Mouse (Mus musculus): ENCODE results near the gene Ppif. TPM values are rescaled to one million over a fixed set of nuclear protein-coding genes. Genes with fewer than 3 reads are reported as not detected.

Ppif gene
- total RNA-seq, 4 experiments from 2014 or later, result 25.5 to 26.8 (median 26.5) TPM

DNA sequence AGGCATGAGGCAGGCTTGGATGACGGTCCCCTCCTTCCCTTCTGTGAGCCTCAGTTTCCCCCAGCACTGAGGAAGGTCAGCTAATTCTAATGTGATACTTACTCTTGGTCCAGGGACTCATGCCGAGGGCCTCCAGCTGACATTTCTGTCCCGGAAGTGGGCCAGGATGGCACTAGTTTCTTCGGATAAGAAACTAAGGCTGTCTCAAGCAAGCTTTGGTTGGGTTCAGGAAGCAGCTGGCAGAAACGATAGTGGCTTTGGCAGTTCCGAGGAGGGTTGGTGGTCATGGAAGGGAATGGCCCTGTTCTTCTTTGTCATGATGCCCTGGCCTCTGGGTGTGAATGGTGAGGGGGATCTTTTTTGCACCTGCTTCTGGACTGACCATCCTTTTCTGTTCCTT is 1.1 kb downstream of the Ppif start:
- no peak for DNase-seq (ENCODE audit: low spot score in 2 of 2)

DNA sequence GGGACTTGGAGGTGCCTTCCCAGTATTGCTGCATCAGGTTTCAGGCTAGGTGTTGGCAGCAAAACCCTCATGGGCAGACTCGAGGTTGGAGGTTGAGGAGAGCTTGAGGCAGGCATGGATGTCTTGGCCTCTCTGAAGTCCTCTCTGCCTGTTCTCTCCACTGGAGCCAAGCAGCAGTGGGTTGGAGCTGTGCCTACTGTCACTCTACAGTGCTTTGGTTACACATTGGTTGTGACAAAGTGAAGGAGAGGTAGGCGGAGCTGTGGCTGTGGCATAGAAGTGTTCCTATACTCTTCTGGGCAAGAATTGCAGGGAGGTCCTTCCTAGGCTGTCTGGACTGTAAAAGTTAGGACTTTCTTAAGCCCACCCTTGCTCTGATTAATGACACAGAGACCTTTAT is 2.4 kb downstream of the Ppif start:
- no peak for DNase-seq (ENCODE audit: low spot score in 2 of 2)

DNA sequence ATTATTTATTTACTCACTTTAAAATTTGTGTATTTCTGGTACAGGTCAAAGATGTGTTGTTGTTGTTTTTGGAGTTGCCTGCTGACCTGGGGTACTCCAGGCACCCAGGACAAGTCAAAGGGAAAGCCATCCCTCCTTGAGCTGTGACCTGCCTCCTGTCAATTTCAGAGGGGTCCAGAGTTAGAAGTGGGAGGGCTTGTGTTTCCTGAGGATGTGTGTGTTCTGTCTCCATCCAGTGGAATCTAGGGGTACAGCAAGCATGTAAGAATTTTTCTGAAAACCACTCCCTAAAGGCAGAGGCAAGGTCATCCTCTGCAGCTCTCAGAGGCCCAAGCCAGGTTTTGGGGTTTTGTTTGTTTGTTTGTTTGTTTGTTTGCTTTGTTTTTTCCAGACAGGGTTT is 8.0 kb downstream of the Ppif start:
- no peak for DNase-seq (ENCODE audit: low spot score in 2 of 2)

DNA sequence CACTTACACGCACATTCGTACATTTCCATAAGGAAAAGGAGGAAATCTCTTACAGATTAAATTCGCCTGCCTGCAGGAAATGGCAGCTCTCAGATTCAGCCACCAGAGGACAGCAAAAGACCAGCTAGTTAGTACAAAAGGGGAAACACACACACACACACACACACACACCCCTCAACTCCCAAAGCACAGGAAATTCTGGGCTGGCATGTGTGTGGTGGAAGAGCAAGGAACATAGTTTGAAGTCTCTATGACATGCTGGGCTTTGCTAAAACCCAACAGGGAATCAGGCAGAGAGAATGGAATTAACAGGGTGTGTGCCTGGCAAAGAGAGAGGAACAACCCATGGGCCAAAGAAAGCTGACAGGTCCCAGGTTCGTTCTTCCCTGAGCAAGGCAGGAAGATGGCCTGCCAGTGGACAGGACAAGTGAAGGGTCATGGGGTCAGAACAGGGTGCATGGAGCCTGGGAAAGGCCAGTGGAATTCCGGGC is 13.8 kb downstream of the Ppif start:
- no peak for DNase-seq (ENCODE audit: low spot score in 2 of 2)

DNA sequence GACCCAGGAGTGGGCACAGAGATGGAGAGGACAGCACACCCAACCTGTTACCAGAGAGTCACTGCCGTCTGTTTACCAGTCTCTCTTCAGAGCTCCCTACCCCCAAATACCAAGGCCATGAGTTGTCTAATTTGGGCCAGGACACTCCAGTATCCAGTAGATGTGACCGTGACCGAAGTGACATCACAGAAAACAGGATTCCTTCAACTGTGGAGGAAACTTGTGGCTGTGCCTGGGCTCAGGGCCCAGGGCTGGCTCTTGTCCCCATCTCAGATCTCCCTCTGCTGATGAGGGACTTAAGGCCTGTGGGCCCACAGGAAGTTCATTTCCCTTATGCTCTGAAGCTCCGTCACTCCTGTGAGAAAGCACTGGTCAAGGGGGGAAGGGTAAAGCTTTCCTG is 14.5 kb downstream of the Ppif start:
- no peak for DNase-seq (ENCODE audit: low spot score in 2 of 2)

DNA sequence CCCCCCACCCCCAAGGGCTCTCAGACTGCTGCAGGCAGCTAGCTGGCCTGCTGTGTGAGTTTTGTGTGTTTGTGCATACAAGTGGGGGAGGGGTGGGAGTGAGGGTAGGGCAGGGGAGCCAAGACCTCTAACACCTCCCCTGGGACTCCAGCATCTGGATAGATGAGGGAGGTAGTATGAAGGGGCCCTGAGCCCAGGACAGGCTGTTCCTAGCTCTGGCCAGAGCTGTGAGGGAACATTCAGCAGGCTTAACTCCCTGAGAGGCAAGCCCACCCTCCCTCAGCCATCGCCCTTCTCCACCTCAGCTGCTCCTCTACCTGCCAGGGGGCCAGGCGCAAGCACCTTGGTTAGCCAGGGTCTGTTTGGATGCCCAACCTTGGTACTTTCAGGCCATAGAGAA is 15.0 kb downstream of the Ppif start:
- no peak for DNase-seq (ENCODE audit: low spot score in 2 of 2)

DNA sequence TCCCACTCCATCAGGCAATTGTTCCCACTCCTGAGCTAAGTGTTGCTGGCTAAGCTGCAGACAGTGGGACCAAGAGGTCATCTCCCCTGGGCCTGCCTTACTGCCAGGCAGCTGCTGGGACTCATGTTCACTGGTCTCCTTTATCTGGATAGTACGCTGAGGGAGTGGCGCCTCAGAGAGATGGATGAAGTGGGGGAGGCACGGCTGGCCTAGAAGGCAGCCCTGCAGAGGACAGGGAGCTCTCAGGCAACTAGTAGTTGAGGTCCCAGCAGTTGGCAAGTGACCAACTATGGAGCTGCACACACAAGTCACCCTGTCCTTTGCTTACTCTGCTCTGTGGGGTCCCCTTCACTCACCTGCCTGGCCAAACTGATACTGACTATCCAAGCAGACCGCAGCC is 16.1 kb downstream of the Ppif start:
- DNase-seq (ENCODE audit: low spot score in 2 of 2), result no peak

DNA sequence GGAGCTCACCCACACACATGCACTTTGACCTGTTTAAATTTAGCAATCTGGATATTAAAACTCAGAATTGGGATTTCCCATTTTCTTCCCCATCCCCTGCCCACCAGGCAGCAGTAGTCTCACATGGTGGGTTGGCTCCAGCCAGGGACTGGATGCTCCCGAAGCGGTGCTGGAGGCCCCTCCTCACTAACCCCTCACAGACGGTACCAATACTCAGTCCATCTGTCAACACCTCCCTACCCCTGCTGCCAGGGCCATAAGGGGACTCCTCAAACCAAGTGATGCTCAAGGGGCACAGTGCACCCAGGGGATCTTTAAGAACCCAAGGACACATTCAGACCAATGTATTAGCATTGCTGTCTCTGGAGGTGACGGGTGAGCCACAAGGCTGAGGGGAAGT is 16.7 kb downstream of the Ppif start:
- no peak for DNase-seq (ENCODE audit: low spot score in 2 of 2)

DNA sequence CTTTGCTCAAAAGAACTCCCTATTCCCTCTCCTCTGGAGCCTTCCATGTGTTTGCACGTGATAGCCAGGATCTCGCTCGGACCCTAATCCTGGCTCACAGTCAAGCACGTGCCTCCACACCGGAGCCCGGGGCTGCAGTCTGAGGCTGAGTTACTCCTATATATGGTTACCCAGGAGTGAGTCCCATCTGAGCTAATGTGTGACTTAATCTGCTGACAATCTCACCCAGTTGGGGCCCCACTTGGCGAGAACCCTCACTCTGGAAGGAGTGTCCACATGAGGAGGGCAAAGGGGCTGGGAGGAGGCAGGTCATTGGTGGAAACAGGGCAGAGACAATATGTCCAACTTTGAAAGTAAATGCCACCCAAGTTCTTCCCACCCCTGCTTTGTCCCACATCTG is 17.2 kb downstream of the Ppif start:
- no peak for DNase-seq (ENCODE audit: low spot score in 2 of 2)

DNA sequence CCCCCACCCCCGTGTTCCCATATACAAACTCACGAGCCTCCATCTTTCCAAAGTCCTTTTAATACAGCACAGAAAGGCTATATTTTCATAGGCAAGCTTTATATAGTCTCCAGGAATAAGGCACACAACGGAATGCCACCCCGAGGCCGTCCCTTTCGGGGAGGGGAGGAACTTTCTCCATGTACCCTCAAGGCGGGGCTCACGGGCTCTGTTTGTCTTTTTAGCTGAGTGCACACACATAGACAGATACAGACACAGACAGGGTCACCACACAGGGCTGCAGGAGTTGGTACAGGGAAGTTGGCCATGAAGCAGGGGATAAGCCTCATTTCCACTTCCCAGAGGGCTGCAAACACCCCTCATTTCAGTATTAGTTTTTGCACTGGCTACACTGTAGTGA is 17.6 kb downstream of the Ppif start:
- DNase-seq (ENCODE audit: low spot score in 2 of 2), result no peak

DNA sequence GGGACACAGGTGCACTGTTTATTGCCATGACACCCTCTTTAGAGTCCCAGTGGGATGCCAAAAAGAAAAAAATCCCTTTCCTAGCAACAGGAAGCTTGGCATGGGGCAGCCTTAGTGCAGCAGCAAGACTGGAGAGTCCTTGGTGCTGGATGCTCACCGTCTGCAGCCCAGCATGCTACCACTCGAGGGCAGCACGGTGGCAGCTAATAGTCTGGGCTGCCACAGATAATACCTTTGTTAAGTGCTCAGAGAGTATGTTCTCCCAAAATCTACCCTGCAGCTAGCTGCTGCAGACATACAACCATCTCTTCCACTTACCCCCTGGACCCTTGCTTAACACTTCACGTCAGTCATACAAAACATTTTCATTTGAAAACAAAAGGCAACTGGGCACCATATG is 19.5 kb downstream of the Ppif start:
- DNase-seq (ENCODE audit: low spot score in 2 of 2), result no peak

DNA sequence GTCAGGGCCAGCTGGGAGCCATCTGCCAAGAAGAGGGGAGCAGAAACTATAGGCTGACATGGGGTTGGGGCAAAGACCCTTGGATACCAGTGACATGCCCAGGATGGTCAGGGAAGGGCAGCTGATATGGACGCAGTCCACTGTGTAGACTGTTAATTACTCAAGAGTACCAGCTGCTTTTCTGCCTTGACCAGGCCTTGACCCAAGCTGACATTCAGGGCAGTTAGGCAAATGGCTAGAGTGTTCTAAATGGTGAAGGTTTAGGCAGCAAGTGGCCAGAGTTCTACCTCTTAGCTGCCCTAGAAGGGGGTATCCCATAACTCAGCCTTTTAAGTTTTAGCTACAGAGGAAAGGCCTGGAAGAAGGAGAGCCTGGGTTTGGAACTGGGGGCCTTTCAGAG is 22.6 kb downstream of the Ppif start:
- no peak for DNase-seq (ENCODE audit: low spot score in 2 of 2)

DNA sequence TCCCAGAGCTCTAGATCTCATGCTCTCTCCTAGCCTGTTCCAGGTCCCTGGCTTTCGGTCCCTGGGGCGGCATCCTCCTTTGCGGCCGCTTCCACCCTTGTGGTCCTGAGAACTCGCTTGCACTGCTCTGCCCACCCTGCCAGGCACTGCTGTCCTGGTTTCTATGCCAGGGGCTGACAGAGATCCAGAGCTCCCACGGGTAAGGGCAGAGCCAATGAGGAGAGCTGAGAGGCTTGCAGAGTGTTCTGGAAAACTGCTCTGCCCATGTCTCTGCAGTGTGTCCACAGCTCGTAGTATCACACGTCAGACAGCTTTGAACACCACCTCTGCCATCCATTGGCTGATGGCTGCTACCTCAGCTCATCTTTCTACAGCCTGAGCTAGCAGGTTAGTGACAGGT is 23.8 kb downstream of the Ppif start:
- DNase-seq (ENCODE audit: low spot score in 2 of 2), result no peak

DNA sequence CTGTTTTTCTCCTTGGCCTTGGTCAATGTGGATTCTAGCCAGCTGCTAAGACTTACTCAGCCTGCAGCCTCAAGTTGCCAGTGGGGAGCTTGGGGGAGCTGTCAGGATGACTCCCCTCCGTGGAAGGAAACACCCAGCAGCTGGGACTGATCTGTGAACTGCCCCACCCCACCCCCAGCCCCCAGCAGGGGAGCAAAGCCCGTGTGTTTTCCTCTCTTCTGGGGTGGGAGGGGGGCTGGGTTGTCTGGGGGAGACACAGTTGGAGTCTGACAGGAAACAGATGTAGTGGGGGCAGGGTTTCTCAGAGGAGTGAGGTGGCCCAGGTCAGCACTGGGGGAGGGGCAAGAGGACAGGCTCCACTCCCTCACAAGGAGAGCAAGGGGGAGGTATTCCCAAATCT is 24.5 kb downstream of the Ppif start:
- DNase-seq (ENCODE audit: low spot score in 2 of 2), result no peak

DNA sequence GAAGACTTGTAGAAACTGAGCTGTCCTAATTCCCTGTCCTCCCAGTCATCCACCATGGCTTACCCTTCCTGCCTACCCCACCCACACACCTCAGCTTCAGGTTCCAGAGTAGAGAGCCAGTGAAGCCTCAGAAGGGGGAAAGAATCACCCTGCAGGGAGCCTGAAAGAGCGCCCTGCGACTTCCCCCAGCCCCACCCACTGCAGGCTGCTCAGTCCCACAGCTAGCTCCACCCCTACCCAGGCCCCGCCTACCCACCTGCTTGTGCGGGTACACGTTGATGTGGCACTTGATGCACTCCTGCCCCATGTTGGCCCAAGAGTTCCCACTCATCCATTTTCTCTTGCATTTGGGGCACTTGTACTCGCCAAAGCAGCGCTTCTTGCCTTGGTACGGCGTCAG is 25.4 kb downstream of the Ppif start:
- DNase-seq (ENCODE audit: low spot score in 2 of 2), result no peak

DNA sequence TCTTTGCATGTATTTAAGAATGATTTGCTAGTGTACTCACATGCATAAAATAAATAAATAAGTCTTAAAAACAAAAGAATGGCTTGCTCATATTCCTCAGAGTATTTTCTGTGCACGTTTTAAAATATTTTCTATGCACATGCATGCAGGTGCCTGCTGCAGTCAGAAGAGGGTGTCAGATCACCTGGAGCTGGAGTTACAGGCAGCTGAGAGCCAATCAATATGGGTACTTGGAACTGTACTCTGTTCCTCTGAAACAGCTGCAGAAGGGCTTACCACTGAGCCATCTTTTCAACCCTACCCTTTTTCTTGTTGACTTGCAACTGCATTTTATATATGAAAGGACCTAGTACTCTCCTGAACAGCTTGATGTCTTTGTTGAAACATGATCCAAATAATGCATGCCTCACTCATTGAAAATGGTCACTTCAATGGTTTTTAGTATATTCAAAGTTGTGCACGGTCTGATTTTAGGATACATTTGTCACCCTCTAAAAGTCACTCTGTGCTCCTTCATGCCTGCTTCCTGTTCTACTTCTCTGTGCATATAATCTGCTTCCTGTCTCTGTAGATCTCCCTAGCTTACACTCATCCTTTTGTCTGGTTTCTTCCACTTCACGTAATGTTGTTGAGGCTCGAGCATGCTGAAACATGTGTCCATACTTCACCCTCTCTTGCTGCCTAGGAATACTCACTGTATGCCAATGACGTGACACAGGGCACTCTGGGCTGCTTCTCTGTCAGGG is 27.2 kb downstream of the Ppif start:
- DNase-seq (ENCODE audit: low spot score in 2 of 2), result no peak

DNA sequence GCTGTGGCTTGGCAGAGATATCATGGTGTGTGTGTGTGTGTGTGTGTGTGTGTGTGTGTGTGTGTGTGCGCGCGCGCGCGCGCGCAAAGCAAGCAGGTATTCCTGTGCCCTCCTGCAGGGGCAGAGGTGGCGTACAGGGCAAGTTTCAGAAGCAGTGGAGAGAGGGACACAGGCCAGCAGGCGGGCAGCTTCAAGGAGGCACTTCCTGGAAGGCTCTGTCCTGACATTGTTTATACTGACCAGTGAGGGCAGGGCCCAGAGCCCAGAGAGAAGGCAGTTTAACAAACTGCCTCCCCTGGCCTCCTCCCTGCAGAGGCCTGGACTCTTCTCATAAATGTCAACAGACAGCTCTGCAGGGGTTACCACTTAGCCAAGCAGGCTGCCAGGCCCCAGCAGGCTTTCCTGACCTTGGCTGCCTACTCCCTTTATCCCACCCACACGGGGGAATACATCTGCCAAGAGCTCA is 31.1 kb downstream of the Ppif start:
- no peak for DNase-seq (ENCODE audit: low spot score in 2 of 2)

DNA sequence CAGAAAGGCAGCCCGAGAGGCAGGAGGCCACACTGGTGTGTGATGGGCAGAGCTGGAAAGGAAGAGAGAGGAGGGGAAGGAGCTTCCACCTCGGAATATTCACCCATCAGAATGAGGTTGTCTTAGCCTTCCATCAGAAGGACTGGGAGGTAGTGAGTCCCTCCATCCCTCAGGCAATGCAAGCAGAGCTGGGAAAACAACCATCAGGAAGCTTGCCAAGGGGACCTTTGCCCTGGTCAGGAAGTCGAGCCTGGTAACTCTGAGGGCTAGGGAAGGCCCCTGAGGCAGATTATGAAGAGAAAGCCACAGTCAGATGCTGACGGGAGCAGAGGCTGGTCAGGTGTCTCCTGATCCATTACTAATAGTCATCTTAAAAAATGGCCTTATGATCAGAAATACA is 31.7 kb downstream of the Ppif start:
- no peak for DNase-seq (ENCODE audit: low spot score in 2 of 2)

DNA sequence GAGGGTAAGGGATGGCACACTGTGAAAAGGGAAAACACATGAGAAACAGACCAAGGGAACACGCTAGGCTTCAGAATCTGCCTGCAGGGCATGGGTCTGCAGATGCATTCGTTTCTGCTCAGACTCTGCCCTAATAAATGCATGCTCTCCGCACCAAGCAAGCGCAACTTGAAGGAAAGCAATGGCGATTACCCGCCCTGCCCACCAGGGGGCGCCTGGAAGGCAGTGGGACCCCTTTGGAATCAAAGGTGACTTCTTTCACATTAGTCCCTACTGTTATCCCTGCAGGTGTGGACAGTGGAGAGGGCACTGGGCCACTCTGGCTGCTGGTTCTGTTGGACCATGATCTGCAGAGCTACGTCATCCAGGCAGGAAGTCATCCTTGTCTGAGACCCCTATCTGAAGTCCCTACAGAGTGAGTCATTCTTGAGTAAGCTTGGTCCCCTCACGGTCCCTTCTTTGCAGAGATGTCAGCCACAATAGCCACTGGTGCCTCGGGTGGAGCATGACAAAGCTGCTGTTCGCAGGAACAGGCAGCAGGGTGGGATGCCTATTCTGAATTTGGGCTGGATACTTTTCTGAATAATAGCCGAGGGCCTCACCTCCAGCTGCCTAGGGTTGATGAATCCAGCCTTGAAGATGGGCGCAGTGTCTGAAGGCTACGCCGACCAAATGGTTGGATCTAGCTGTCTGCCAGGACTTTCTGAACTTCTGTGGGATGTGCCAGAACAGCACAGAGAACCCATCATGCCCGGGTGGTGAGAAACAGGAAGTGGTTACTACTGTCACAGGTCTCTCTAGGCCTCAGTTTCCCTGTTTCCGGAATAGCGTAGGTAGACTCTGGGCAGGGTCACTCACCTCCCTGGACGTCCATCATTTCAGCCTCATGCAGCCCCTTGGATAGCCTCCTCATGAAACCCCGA is 32.5 kb downstream of the Ppif start:
- no peak for DNase-seq (ENCODE audit: low spot score in 2 of 2)

DNA sequence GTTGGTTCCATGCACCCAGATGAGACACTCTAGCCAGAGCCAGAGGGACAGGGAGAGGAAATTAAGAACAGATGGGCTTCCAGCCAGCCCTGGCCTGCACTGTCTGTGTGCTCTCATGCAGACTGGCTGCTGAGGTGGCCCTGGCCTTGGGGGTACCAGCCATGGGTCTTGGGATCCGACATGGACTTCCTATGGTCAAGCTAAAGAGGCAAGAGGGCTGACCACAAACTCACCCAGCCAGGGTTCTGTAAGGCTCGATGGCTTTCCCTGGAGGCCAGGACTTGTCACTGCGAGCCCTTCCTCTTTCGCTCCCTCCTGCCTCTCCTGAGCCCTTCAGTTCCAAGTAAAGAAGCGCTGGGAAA is 33.2 kb downstream of the Ppif start:
- no peak for DNase-seq (ENCODE audit: low spot score in 2 of 2)

DNA sequence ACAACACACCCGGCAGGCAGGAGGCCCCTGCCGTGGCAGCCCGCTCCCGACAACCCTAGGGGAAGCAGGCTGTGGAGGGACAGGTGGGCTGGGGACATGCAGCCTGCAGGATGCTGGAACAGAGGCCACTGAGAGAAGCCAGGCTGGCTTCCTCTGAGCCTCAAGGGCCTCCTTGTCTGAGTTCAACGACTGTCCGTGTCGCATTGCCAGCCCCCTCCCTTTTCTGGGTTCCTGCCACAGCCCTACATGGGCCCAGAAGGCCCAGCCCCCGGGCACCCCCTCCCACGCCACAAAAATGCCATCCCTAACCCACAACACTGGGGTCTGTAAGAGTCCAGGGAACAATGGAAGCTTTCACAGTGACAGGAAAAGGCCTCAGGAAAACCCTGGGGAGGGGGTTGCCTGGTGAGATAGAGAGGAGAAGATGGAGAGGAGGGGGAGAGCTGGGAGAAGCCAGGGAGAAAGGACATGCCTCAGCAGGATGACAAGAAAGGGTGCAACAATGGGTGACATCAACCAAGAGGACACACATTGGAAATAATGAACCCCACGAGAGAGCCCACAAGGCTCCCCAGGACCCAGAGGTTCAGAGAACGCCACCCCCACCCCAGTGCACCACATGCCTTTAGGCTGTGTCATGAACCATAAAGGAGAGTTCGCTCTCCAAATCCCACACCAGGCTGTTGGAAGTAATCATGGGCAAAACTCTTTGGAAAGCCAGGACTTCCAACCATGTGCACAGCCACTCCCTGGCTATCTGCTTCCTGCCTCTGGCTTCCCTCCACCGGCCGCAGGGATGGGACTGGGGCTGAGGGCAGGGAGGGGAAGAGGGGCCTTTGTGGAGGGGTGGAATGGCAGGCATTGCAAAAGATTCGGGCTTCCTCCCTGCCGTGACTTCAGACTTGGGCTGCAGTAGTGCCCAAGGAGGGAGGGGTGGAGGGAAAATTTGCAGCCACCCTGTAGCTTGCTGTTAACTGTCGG is 41.1 kb downstream of the Ppif start:
- peak in 1 of 2 experiments; percentile 52 for DNase-seq (ENCODE audit: low spot score in 2 of 2)
